Mouse (Mus musculus) gastrocnemius, postnatal 36 days (tissue): ENCODE measurements around the gene Gm4763. TPM values are rescaled to one million over a fixed set of nuclear protein-coding genes. Genes with fewer than 3 reads are reported as not detected.
"Not testable (repeated sequence)": the region's sequence is repeated elsewhere in the genome, so short reads cannot be mapped to it uniquely, and the experiment has no call there.

Experiments used
- DNase-seq, 2 experiments: peaks; one replicate each; pipeline ENCODE4 v3.0.0; 2022
- intact Hi-C: fragments of 180-260 bp; cut with DNase I; formaldehyde crosslinking; loops from one replicate; pipeline ENCODE4 v1.15.1; 2025
- long read RNA-seq, 2 experiments: library from polyadenylated mRNA; stranded (forward); transcript quantifications; one replicate each; pipeline ENCODE4 v2.0.0; 2021
- total RNA-seq, 2 experiments: library from RNA; stranded (reverse); gene quantifications; 2 replicates each; pipeline ENCODE4 v1.2.3; 2021

Gene Gm4763
- total RNA-seq, result not detected
- long read RNA-seq, experiment 1, result 0 reads
- long read RNA-seq, experiment 2, result 0 reads

- intact Hi-C loops, DNase-seq: not testable (repeated sequence)
These were observed at the start of gene Gm4763 for GRCm38 (mm10) chr7:24726808-24727207. Gene Gm4763, minus strand, starts transcription at chr7:24726908.

GRCm38 (mm10) chr7:24776145-24776544 lies 49.4 kb upstream of the Gm4763 start:
- intact Hi-C loops, result no loop called here
- DNase-seq, result no peak

GRCm38 (mm10) chr7:24773942-24774535 lies 47.3 kb upstream of the Gm4763 start:
- intact Hi-C loops, result no loop called here
- DNase-seq, result no peak

GRCm38 (mm10) chr7:24771361-24771760 lies 44.7 kb upstream of the Gm4763 start:
- intact Hi-C loops, result no loop called here
- no peak for DNase-seq

GRCm38 (mm10) chr7:24762574-24762973 lies 35.9 kb upstream of the Gm4763 start:
- intact Hi-C loops, result no loop called here
- DNase-seq, result no peak

- DNase-seq, result no peak
- intact Hi-C loops, result no loop called here
These were observed 34.5 kb upstream of the Gm4763 start for GRCm38 (mm10) chr7:24761161-24761560.

GRCm38 (mm10) chr7:24760211-24760610 lies 33.5 kb upstream of the Gm4763 start, which contains the start of gene Cd177:
Gene Cd177, minus strand, starts transcription at chr7:24760311.
- intact Hi-C loops, result no loop called here

GRCm38 (mm10) chr7:24758520-24758919 lies 31.8 kb upstream of the Gm4763 start:
- intact Hi-C loops, result no loop called here
- DNase-seq, result no peak

More at GRCm38 (mm10) chr7:24760211-24760610, 33.5 kb upstream of the Gm4763 start, which contains the start of gene Cd177:
- no peak for DNase-seq

- intact Hi-C loops, result no loop called here
- DNase-seq, result no peak
These were observed 26.8 kb upstream of the Gm4763 start for GRCm38 (mm10) chr7:24753476-24753875.

GRCm38 (mm10) chr7:24751610-24752009 lies 24.9 kb upstream of the Gm4763 start:
- DNase-seq, result no peak
- intact Hi-C loops, result no loop called here

- no peak for DNase-seq
- intact Hi-C loops, result no loop called here
These were observed 24.0 kb upstream of the Gm4763 start for GRCm38 (mm10) chr7:24750695-24751094.

- DNase-seq, result no peak
- intact Hi-C loops, result no loop called here
These were observed 9.4 kb upstream of the Gm4763 start for GRCm38 (mm10) chr7:24735970-24736670.

GRCm38 (mm10) chr7:24715039-24715438 lies 11.7 kb downstream of the Gm4763 start:
- intact Hi-C loops, result no loop called here
- no peak for DNase-seq

- intact Hi-C loops, result no loop called here
- no peak for DNase-seq
These were observed 17.8 kb downstream of the Gm4763 start, which contains the start of gene BC049730 for GRCm38 (mm10) chr7:24708832-24709292. Gene BC049730, plus strand, starts transcription at chr7:24709242.

GRCm38 (mm10) chr7:24702841-24703240 lies 23.9 kb downstream of the Gm4763 start:
- DNase-seq, intact Hi-C loops: not testable (repeated sequence)

- DNase-seq, intact Hi-C loops: not testable (repeated sequence)
These were observed 28.8 kb downstream of the Gm4763 start for GRCm38 (mm10) chr7:24697891-24698290.

GRCm38 (mm10) chr7:24692693-24693092 lies 34.0 kb downstream of the Gm4763 start:
- intact Hi-C loops, DNase-seq: not testable (repeated sequence)

- intact Hi-C loops, DNase-seq: not testable (repeated sequence)
These were observed 39.2 kb downstream of the Gm4763 start for GRCm38 (mm10) chr7:24687519-24687918.

GRCm38 (mm10) chr7:24684121-24684520 lies 42.6 kb downstream of the Gm4763 start:
- intact Hi-C loops, DNase-seq: not testable (repeated sequence)

- no peak for DNase-seq
- intact Hi-C loops, result no loop called here
These were observed 50.1 kb downstream of the Gm4763 start, which contains the start of gene Tex101 for GRCm38 (mm10) chr7:24676575-24676974. Gene Tex101, minus strand, starts transcription at chr7:24676675.

- intact Hi-C loops, result loop anchor here (2.0 kb wide), 1 partner anchor 49 kb away; no protein-coding TSS in a partner anchor
- DNase-seq, result no peak
These were observed 54.7 kb downstream of the Gm4763 start for GRCm38 (mm10) chr7:24671944-24672439.
